Mouse (Mus musculus) heart, postnatal 14 days (tissue): ENCODE measurements around the gene Smarcd1. TPM values are rescaled to one million over a fixed set of nuclear protein-coding genes. Genes with fewer than 3 reads are reported as not detected.
A peak's percentile ranks its signal among the peaks of the same experiment; 100 is the strongest.
"Not testable (repeated sequence)": the region's sequence is repeated elsewhere in the genome, so short reads cannot be mapped to it uniquely, and the experiment has no call there.

Source experiments
- DNase-seq, 2 experiments: peaks; one replicate each; pipeline ENCODE4 v3.0.0; 2021 to 2022
- intact Hi-C: fragments of 180-260 bp; cut with DNase I; formaldehyde crosslinking; loops from one replicate; pipeline ENCODE4 v1.15.1; 2025
- total RNA-seq, 2 experiments: library from RNA; stranded (reverse); gene quantifications; 2 replicates each; pipeline ENCODE4 v1.2.3; 2021

The Smarcd1 gene
- total RNA-seq, 2 experiments from 2014 or later, result 25.9 to 28.4 TPM

DNA sequence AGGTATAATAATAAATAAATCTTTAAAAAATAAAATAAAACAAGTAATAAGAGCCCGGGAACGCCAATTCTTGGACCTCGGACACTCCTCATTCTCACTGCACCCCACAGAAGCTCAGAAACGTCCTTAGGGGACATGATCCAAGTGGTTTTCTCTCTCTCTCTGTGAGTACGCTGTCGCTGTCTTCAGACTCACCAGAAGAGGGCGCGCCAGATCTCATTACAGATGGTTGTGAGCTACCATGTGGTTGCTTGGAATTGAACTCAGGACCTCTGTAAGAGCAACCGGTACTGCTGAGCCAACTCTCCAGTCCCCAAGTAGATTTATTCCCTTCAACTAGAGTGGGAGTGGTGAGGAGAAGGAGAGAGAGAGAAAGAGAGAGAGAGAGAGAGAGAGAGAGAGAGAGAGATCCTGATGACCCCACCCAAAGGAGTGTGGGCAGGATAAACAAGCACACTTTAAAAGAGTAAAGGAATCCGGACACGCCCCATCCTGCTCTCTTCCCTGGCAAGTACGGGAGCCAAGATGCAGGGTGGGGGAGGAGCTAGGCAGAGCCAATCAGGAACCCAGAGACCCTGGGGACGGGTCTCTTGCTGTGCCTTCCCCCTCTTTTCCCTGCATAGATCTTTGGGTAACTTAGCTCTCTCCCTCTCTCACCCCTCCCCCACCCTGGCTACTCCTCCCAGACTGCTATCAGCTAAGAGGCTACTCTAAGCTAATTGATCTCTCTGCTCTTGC, 23.7 kb upstream of the Smarcd1 start:
- DNase-seq, result peak; percentile 27 to 47
- intact Hi-C loops, result no loop called here

DNA sequence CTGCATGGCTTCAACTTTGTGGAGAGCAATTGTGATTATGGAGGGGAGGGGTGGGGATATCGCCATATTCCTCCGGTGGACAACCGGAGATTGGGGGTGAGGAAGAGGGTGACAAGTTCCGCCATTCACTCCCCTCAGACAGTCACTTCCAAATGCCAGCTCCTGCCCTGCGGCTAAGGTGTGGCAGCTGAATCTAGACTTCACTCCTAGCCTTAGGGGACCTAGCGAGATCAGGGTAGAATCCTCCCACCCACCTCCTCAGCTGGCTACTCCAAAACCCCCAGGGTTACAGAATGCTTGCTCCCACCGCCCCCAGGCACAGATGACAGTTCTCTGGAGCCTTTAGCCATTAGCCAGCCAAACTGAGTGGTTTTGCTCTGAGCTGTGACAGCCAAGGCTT, 22.9 kb upstream of the Smarcd1 start:
- intact Hi-C loops, result no loop called here

DNA sequence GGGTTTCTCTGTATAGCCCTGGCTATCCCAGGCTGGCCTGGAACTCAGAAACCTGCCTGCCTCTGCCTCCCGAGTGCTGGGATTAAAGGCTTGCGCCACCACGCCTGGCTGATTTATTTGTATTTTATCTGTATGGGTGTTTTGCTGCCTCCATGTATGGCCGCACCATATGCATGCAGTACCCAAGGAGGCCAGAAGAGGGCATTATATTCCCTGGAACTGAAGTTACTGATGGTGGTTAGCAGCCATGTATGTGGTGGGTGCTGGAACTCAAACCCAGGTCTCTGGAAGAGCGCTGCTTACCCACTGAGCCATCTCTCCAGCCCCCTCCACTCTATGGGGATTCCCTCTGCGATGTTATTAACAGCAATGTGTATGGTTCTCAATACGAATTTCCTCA, 19.0 kb upstream of the Smarcd1 start:
- DNase-seq, result no peak
- intact Hi-C loops, result no loop called here

More for the DNA sequence above, 22.9 kb upstream of the Smarcd1 start:
- no peak for DNase-seq

DNA sequence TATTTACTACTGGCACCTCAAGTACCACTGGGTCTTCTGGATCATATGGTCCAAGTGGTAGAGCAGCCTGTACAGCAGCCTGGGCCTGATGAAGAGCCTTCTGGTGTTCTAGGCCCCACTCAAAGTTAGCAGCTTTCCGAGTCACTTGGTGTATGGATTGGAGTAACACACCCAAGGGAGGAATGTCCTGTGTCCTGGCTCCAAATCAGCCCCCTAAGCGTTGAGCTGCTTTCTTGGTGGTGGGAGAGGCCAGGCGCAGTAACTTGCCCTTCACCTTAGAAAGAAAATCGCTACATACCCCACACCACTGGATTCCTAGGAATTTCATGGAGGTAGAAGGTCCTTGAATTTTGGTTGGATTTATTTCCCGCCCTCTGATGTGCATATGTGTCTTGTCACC, 17.8 kb upstream of the Smarcd1 start:
- DNase-seq, result no peak
- intact Hi-C loops, result no loop called here

DNA sequence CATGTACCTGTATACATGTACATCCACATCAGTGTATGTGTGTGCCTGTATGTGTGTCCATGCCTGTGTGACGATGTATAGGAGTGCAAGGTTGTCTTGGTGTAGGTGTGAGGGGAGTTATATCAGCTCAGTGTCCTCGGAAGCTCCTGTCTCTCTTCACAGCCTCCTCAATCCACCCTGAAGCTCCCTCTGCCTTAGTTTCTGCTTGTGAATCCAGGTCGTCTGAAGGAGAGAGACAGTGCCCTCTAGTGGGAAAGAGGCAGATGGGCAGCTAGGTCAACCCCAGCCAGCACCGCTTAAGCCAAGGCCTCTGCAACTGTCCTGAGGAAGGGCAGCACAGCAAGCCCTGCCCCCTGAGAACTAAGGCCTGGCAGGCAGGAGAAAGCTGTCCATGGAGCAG, 13.2 kb upstream of the Smarcd1 start:
- peak; percentile 42 to 68 for DNase-seq
- intact Hi-C loops, result loop anchor here (1.0 to 5.0 kb wide), 2 partner anchors 92 to 196 kb away; no protein-coding TSS in a partner anchor

DNA sequence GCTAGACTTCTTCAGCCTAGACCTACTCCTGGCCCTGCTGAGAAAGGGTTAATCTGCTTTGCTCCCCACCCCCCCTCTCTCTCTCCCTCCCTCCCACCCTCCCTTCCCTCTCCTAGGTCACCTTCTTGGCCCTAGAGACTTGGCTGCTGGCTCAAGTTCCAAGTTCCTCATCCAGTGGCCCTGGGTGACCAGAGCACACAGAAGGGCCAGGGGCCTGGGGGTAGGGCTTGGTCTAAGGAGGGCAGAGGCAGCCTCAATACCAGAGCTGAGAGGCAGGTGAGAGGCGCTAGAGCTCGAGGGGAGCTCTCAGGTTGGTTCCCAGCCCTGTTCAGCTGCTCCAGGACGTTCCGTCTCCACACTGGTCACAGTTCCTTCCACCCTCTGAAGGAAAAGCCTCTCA, 11.0 kb upstream of the Smarcd1 start:
- DNase-seq, result no peak
- intact Hi-C loops, result no loop called here

DNA sequence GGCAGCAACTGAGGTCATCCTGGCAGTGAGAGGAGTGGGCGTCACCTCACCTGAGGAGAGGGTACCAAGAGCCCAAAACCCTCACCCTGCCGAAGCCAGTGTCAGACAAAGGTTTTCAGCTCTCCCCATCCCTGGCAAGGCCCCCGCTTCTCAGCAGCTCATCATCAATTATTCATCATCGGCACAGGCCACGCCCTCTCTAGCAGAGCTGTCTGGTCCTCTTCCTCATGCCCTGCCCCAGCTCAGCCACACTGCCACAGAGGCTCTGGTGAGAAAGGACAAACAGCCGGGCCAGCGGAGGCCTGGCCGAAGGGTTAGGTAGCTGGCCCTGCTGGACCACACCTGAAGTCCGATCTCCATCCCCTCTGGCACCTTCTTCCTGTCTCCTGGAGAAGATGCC, 10.0 kb upstream of the Smarcd1 start:
- intact Hi-C loops, result no loop called here
- DNase-seq, result no peak

DNA sequence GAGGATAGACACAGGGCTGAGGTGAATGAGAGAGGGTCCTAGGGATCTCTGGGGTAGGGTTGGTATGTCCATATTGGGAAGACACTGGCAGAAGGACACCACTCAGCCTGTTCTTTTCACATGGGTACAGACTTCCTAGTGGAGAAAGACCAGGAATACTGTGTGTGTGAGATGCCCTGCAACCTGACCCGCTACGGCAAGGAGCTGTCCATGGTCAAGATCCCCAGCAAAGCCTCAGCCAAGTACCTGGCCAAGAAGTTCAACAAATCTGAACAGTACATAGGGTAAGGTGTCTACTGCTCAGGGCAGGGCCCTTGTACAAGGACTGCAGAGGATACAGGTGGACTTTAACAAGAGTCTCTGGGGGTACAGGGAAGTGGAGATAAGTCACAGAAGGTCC, 4.6 kb upstream of the Smarcd1 start:
- intact Hi-C loops, result no loop called here
- DNase-seq, result no peak

DNA sequence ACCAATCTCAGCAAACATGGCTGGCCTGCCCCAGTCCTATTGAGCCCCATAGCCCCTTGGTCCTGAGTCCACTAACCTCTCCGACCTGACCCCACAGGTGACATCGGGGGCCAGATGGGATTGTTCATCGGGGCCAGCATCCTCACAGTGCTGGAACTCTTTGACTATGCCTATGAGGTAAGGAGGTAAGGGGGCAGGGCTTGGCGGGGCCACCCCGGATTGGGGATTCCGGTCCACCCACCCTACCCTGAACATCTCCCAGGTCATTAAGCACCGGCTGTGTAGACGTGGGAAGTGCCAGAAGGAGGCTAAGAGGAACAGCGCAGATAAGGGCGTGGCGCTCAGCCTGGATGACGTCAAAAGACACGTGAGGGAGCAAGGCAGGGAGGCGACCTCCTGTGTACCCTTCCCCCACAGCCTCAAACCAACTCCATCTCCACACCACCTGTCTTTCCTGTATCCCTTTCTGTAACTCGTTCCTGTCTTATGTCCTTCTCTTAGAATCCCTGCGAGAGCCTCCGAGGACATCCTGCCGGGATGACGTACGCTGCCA, 3.3 kb upstream of the Smarcd1 start:
- intact Hi-C loops, result no loop called here

DNA sequence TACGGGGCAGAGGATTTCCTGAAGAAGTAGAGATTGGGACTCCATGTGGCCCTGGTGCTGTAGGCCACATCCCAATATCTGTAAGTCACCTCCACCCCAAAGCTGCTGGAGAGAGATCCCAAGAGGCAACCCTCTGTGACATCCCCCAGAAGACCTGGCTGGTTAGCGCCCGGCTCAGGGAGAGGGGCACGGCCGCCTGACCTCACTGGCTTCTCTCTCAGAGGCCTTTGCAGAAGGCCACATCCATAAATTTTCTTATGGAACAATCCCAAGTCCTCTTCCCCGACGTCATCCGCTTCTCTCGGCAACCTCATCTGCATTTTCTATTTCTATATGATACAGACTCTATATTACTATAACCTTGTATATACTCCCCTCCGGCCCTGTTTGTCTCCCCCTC, 2.2 kb upstream of the Smarcd1 start:
- no peak for DNase-seq
- intact Hi-C loops, result no loop called here

More for the DNA sequence above, 3.3 kb upstream of the Smarcd1 start:
- no peak for DNase-seq

DNA sequence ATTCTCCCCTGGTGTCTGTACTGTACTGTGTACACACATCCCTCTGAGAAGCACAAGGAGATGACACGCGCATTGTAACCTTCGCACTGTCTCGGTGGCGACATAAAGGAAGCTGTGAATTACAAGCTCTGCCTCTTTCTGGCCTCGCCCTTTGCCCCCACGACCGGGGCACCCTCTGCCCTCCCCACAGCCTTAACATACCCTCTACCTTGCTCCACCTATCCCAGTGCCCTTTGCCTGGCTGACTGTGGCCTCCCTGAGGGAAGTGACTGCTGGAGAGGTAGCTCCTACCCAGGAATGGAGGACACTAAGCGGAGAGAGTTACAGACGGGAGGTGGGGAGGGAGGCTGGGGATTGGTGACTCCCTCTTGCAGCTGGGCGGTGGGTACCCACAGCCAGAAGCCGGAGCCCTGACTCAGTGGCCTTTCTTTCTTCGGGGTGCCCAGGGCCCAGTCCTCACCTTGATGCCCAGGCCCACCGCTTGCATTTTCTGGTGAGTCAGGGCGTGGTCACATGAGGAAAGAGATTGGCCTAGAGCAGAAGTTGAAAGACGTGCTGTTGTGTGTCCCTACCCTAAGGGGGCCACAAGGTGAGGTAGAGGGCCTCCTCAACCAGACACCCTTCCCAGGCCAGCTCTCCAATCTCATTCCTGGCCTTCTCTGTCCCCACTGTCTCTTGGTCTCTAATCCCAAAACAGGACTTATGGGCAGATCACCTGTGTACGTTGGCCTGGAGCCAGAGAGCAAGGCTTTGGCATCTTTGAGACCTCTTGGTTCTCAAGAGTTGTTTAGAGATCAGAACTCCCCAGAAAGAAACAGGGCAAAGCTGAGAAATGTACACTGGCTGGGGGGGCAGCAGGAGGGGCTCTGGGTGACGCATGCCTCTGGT, 1.5 kb upstream of the Smarcd1 start:
- DNase-seq, result no peak
- intact Hi-C loops, result no loop called here

DNA sequence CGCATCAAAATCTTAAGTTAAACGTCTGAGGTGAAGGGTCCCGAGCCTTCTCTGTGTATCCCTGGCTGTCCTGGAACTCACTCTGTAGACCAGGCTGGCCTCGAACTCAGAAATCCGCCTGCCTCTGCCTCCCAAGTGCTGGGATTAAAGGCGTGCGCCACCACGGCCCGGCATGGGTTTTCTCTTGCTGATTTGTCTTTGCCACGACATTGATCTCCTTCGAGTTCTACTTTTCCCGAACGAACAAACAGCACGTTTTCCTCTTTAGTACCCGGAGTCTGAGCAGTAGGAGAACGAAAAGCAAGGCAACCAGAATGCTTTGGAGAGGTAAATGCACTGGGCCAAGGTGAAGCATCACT, 310 bp upstream of the Smarcd1 start:
- intact Hi-C loops, DNase-seq: not testable (repeated sequence)

DNA sequence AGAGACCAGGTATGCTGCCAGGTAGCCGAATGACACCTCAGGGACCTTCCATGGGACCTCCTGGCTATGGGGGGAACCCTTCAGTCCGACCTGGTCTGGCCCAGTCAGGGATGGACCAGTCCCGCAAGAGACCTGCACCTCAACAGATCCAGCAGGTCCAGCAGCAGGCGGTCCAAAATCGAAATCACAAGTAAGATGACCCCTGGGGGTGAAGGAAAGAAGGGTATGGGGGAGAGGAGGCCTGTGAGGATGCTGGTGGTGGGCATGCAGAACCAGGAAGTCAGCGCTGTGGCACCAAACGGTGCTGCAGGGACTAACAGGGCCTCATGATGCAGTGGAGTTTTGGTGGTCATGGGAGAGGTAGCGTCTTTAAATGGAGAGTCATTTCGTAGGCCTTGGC, 1.2 kb downstream of the Smarcd1 start:
- DNase-seq, result no peak
- intact Hi-C loops, result no loop called here

DNA sequence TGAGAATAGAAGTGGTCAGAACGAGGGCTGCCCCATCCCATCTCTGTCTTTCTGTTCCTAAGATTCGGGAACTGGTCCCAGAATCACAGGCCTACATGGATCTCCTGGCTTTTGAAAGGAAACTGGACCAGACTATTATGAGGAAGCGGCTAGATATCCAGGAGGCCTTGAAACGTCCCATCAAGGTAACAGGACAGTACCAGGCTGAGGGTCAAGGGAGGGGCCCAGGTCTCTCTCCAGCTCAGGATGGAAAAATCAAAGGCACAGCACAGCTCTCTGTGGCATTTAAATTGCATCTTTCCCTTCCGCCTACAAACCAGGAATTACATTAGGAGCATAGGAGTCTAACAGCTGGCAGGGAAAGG, 1.7 kb downstream of the Smarcd1 start:
- intact Hi-C loops, result loop anchor here (2.0 kb wide), 1 partner anchor 21 kb away; the partner anchor contains the start of gene Cox14
- no peak for DNase-seq

DNA sequence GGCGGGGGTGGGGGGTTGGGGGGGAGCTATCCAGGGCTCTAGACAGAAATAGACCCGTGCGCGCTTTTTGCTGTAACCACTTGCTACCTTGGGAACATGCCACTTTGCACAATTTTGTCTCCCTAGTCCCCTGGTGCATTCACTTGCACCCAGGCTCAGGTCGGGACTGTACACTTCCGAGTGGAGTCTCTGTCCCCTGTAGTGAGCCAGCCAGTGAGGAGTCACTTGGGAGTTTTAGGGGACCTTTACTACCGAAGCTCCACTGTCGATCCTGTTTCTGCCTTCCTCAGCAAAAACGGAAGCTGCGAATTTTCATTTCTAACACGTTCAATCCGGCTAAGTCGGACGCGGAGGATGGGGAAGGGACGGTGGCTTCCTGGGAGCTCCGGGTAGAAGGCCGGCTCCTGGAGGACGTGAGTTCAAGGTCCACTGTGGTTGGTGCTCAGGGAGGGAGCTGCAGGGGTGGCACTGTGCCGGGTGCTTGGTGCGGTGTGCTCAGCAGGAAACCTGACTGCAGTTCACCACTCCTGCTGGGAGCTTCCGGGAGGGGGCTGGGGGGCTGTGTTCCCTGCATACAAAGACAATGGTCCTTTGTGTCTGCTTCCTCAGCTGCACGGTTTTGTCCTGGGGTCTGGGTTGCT, 2.2 kb downstream of the Smarcd1 start:
- intact Hi-C loops, result loop anchor here (2.0 kb wide), 1 partner anchor 21 kb away; the partner anchor contains the start of gene Cox14
- peak in 1 of 2 experiments; percentile 47 for DNase-seq

DNA sequence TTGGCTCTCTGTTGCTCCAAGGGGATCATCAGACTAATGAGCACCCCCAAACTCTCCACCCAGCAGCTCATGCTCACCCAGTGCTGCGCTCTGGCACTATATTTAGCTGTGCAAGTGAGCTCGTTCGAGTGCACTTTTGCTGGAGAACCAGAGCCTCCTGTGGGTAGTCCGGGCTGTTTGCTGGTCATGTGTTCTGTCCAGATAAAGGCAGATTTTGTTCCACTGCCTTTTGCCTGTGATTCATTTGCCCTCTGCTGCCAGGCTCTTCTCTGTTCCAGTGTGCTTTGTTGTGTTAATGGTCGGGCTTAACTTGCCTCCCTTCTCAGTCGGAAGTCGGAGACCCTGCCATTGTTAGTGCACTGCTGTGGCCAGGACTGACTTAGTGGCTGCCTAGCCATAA, 3.0 kb downstream of the Smarcd1 start:
- DNase-seq, result peak in 1 of 2 experiments; percentile 43
- intact Hi-C loops, result loop anchor here (2.0 kb wide), 1 partner anchor 20 kb away; the partner anchor contains the start of gene Cox14

DNA sequence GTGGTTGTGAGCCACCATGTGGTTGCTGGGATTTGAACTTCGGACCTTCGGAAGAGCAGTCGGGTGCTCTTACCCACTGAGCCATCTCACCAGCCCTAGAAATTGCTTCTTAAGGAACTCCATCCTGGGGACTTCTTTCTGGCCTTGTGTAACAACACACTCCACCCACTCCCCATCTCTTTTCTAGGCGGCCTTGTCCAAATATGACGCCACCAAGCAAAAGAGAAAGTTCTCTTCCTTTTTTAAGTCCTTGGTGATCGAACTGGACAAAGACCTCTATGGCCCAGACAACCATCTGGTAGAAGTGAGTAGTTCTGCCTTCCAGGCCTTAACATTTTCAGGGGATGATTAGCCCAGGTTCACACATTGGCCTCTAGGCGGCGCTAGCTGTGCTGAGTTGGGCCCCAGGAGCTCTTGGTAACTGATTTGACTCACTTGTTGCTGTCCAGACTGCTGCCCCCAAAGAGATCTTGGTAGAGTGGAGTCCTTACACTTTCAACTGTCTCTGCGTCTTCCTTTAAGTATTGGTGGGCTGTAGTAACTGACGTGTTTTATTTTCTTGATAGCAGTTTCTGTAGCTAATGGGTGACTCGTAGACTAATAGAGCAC, 3.6 kb downstream of the Smarcd1 start, which contains the start of gene Gm17349:
Gene Gm17349 (minus strand): TSS at position 51 of the 609 bp plus-strand sequence.
- intact Hi-C loops, result loop anchor here (2.0 kb wide), 1 partner anchor 19 kb away; the partner anchor contains the start of gene Cox14
- DNase-seq, result peak; percentile 72 to 79

DNA sequence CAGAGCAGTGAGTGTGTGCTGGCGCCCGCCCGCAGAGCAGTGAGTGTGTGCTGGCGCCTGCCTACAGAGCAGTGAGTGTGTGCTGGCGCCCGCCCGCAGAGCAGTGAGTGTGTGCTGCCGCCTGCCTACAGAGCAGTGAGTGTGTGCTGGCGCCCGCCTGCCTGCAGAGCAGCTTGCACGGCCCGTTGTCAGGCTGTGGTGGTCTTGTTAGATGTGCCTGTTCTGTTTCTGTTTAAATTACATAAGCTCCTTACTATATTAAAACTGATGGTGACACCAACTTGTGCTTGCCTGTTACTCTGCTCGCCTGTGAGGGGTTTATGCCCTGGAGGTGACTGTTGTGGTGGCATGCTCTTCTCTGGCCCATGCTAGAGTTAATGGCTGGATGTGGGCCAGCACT, 6.2 kb downstream of the Smarcd1 start:
- DNase-seq, result no peak
- intact Hi-C loops, result no loop called here

DNA sequence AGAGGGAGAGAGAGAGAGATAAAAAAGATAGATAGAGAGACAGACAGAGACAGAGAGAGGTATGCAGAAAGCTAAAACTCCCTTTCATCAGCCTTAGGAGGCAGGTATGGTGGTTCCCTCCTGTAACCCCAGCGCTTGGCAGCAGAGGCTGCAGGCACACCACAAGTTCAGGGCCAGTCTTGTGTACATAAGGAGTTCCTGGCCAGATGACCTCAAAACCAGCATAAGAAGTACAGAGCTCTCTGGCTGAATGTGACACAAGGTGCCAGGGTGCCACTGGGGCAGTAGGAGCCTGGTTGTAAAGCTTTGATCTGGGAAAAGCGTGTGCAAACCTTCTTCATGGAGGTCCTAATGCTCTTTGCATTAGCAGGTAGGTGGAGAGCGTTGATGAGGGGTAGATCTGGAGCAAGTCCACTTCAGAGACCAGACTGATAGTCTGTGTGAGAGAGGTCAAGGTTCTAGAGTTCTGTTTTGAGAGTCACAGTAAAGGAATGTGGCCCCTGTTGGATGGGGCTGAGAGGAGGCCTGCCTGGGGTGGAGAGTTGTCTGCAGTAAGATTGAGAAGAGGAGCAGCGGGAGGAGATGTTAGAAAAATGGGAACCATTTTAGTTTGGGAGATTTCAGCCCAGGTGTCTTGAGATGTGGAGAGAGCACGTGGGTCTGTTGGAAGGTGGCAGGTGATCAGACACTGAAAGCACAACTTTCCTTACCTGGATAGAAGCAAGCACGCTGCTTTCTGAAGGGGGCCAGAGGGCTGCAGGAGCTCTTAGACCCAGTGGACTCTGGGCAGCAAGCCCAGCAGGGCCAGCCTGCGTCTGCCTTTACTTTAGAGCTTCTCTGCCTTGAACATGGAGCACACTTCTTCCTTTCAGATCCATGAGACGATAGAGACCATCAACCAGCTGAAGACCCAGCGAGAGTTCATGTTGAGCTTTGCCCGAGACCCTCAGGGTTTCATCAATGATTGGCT, 8.6 kb downstream of the Smarcd1 start:
- intact Hi-C loops, result no loop called here
- no peak for DNase-seq
